Mouse (Mus musculus) yolk sac, embryonic 10.5 days (tissue): ENCODE measurements at regions not wholly inside any gene's neighbourhood (a gene's known extent, or its start where the extent isn't known, plus 50 kb on each side); places are given as distances from the start of the nearest gene placed in this dataset.
A peak's percentile ranks its signal among the peaks of the same experiment; 100 is the strongest.

Experiments used
- DNase-seq: peaks from one replicate; pipeline ENCODE4 v3.0.0-alpha.2; 2017; ENCODE audit warnings: low spot score

- no peak for DNase-seq
These were observed 152.6 kb upstream of the Mycn start for GRCm38 (mm10) chr12:13094111-13094851.

DNA sequence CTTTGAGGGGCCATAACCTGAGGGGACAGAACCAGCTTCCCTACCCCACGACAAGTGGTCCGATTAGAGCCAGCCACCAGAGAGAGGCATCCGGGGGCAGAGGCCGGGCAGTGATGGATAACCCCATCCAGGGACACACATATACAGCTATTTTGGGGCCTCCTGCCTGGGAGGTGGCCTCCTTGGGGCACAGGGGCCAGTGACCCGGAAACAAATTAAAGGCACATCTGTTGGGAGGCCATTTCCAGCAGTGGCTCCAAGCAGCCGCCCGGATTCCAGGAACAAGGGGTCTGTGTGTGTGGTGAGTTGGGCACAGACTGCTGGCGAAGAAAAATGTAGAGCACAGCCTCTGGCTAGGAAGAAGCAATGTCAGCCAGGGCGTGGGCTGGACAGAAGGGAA is 144.2 kb upstream of the Mycn start:
- DNase-seq: peak; percentile 27

GRCm38 (mm10) chr12:13085484-13085883 is 143.8 kb upstream of the Mycn start:
- DNase-seq: no peak

DNA sequence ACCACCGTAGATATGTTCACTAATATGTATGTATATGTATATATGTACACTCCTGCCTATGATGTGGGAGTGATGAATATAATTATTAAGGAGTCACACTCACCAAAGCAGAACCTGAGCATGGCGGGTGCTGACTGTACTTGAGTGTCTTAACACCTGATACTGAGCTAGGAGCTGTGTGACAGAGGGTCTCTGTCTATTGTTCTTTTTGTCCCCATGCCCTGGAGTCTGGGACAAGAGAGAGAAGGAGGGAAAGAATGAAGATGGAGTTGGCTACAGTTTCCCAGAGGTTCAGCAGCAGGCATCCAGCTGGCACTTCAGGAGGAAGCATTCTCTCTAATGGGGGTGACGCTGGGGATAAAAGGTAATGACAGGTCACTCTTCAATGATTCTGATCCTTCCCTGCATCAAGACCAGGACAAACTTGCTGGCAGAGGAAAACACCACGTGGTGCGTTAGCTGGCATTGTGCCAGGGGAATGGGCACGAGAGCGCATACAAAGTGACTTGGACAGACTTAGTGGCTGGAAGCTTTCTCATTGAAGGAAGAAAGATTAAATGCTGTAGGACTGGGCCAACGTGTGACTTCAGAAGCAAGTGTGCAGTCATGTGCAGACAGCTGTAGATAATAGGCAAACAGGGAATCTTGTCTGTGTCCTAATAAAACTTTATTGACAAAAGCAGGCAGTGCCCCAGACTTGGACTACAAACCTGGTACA is 141.8 kb upstream of the Mycn start:
- no peak for DNase-seq

DNA sequence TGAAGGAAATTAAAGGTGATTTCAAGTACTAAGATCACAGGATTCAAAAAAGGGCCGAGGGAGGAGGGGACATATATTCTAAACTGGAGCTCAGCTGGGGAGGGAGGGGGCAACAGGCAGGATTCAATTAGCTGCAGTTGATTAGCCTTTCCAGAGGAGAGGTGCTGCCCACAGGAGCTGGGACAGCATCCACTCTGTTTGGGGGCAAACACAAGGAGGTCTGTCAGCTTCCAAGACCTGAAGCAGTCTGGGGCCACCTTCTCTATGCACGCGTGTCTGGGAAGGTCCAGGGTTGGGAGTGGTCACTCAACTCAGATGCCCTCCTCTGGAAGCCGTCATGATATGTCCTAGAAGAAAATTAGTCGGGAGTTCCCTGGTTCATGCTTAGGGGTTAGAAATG is 139.1 kb upstream of the Mycn start:
- no peak for DNase-seq

DNA sequence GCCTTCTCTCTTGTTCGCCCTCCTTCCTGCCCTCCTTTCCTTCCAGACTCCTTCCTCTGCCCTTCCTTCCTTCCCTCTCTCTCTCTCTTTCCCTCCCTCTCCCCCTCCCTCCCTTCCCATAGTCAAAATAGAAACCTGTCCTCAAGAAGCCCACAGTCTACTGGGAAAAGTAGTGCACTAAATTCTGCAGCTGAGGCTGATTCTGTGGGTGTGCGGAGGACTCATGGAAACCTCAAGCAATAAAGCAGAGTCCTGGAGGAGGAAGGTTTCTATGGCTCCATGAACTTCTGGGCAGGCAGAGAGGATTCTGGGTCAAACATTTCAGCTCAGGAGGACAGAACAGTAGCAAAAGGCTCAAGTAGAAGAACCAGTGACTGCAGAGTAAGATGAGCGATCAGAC is 138.1 kb upstream of the Mycn start:
- DNase-seq: no peak

GRCm38 (mm10) chr12:13077689-13078088 is 136.0 kb upstream of the Mycn start:
- no peak for DNase-seq

DNA sequence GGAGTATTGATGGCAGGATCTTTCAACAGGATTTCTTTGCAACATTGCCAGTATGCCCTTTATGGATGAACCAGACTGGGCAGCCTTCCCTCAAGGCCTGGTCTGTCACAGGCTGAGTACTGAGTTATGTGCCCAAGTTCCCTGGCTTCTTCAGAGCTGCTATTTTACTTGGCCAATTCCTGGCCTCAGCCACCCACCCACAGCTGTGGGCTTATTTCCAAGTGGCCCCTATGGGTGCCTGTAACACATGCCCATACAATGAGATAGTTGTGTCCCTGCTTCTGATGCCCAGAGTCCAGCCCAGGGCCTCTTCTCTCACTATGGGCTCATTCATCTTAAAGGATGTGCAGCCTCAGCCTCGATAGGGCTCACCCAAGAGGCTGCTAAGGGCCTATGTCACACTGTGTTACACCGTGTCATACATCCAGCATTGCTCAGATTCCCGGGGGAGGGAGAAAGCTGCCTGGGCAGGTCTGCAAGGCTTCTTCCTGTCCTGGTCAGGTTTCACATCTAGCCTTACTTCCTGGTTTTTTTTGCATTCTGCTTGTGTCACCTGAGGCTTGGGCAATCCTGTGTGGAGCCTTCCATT is 135.1 kb upstream of the Mycn start:
- DNase-seq: no peak

GRCm38 (mm10) chr12:13073126-13073886 is 131.6 kb upstream of the Mycn start:
- DNase-seq: no peak

DNA sequence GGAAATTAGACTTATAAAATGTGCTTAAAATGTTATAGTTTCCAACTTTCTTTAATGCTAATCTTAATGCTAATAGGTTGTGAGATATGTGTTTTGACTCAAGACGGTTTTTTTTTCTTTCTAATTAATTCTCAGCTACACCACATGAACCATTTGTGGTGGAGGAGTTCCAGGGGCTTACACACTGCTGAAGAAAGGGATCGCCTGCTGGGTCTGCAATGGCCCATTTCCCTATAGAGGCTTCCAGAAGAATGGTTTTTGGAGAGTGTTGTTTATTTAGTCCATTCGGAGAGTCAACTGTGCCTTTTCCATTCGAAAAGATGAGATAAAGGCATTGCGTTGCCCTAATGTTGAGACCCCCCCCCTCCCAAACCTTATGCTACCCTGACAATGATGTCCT is 125.6 kb upstream of the Mycn start:
- DNase-seq: no peak

- no peak for DNase-seq
These were observed 125.0 kb upstream of the Mycn start for GRCm38 (mm10) chr12:13066604-13067181.

DNA sequence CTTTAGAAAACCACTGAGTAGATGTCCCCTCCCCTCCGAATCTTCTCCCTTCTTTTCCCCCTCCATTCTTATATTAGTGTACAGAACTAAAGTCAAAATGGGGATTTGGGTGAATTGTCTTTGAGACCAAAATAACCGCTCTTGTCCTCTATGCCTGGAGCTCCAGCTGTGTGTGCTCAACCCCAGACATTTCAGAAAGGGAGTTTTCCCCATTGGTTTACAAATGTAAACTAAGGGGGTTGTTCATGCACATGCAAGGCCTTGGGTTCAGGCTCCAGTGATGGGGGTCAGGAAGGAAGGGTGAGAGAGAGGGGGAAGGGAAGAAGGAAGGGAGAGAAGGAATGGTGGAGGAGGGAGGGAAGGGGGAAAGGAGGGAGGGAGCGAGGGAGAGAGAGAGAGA is 117.8 kb upstream of the Mycn start:
- no peak for DNase-seq

- peak; percentile 10 for DNase-seq
These were observed 114.5 kb upstream of the Mycn start for GRCm38 (mm10) chr12:13056246-13056645.

DNA sequence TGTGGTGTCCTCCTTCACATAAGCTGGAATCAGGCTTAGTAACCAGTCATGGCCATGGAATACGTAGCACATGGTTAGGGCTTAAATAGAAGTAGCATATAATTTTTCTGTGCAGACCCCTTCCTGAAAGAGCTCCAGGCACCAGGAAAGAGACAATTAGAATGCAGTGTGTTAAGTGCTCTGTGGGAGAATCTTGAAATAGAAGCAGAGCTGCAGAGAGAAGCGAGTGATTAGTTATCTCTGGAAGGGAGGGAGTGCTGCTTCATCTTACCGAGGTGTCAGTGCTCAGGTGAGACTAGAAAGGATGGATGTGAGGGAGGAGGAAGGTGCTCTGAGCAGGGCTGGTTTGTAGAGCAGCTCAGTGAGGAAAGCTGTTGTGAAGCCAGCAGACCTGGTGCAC is 112.9 kb upstream of the Mycn start:
- no peak for DNase-seq

DNA sequence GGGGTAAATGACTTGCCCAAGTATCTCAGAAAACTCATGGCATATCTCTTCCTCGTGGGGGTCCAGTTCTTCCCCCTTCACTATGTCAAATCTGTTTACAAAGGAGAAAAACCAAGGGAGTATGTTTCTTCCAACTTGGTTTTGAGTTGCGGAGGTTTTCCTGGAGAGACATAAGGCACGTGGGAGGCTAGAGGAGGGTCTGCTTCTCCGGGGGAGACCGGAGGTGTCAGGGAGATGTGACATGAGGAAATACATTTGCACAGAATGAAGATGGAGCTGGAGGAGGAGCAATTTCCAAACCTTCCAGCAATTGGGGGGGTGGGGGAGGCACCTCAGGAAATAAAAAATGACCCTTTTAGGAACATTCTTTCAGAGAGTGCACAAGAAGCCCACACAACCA is 112.0 kb upstream of the Mycn start:
- DNase-seq: no peak

- DNase-seq: no peak
These were observed 111.3 kb upstream of the Mycn start for GRCm38 (mm10) chr12:13052845-13053623.

- DNase-seq: no peak
These were observed 110.5 kb upstream of the Mycn start for GRCm38 (mm10) chr12:13052164-13052563.

DNA sequence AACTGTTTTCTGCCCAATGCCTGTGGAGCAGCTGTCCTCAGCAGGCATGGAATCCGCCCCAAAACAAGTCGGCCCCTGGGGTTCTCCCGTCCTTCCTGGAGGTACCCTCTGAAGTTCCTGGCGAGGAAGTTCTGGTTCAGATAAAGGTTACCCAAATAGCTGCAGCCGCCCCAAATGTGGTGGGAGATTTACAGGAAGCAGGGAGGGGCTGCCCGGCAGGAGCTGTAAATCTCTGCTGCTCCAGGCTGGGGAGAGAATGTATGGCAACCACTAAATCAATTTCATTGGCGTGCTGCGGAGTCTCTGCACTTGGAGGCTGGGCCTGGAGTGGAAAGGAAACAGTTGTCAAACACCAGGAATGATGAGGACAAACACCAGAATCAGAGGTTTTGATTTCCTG is 107.9 kb upstream of the Mycn start:
- peak; percentile 52 for DNase-seq

GRCm38 (mm10) chr12:13048168-13048727 is 106.5 kb upstream of the Mycn start:
- DNase-seq: peak; percentile 82

DNA sequence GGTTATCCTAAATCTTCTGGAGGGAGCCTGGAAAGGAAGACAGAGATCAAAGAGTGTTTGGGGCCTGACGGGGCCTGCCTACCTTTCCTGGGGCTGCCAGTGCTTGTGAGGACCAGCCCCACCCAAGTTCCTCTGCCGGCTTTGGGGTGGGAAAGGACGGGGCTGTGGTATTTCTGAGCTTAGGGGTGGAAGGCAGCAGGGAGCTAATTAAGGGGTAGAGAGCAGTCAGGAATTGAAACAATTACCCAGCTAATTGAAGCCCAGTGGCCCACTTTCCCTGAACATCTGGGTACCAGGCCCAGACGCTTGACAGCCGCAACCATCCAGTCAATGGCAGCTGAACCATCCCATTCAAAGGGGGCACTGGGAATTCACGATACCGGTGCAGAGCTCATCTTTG is 101.2 kb upstream of the Mycn start:
- DNase-seq: no peak

- DNase-seq: no peak
These were observed 93.5 kb upstream of the Mycn start for GRCm38 (mm10) chr12:13035108-13035741.
